Mouse (Mus musculus) neural tube, embryonic 11.5 days (tissue): ENCODE results near the gene Cavin3. TPM values are rescaled to one million over a fixed set of nuclear protein-coding genes. Genes with fewer than 3 reads are reported as not detected.

ENCODE experiments used
- ATAC-seq: fragments of 200-750 bp; cut with Nextera tagmentation; 2 replicates; pipeline ENCODE4 v1.8.0; 2017; ENCODE audit warnings: moderate number of reproducible peaks, mild to moderate bottlenecking, moderate TSS enrichment, moderate library complexity; ENCODE audit not compliant: insufficient read depth, low FRiP score, low TSS enrichment
- DNase-seq: peaks from one replicate; pipeline ENCODE4 v3.0.0-alpha.2; 2015; ENCODE audit warnings: low spot score
- H3K27ac ChIP-seq: fragments of 300-500 bp; sonication (generic); 2 replicates; pipeline ENCODE4 v1.5.1; 2014; ENCODE audit warnings: low read depth, mild to moderate bottlenecking, low read length
- H3K27me3 ChIP-seq: fragments of 300-500 bp; sonication (generic); 2 replicates; pipeline ENCODE4 v1.6.1; 2014; ENCODE audit warnings: mild to moderate bottlenecking, low read length, mixed read lengths; ENCODE audit not compliant: control insufficient read depth, insufficient read depth
- H3K36me3 ChIP-seq: fragments of 300-500 bp; sonication (generic); 2 replicates; pipeline ENCODE4 v1.6.1; 2014; ENCODE audit warnings: mild to moderate bottlenecking, low read length, moderate library complexity, mixed read lengths; ENCODE audit not compliant: control insufficient read depth, insufficient read depth
- H3K4me1 ChIP-seq: fragments of 300-500 bp; sonication (generic); 2 replicates; pipeline ENCODE4 v1.6.1; 2014; ENCODE audit warnings: low read length, mixed read lengths; ENCODE audit not compliant: control insufficient read depth, insufficient read depth
- H3K4me2 ChIP-seq: fragments of 300-500 bp; sonication (generic); 2 replicates; pipeline ENCODE4 v1.6.1; 2014; ENCODE audit warnings: low read depth, mild to moderate bottlenecking, moderate library complexity
- H3K4me3 ChIP-seq: fragments of 300-500 bp; sonication (generic); 2 replicates; pipeline ENCODE4 v1.5.1; 2014; ENCODE audit warnings: low read depth, low read length
- H3K9ac ChIP-seq: fragments of 300-500 bp; sonication (generic); 2 replicates; pipeline ENCODE4 v1.6.1; 2014; ENCODE audit warnings: mild to moderate bottlenecking, low read length
- H3K9me3 ChIP-seq: fragments of 300-500 bp; sonication (generic); 2 replicates; pipeline ENCODE4 v1.6.1; 2016; ENCODE audit warnings: low read length; ENCODE audit not compliant: control insufficient read depth
- WGBS: fragments of 180-500 bp; shearing (Covaris S2); extraction: QIAGEN DNeasy Blood & Tissue Kit; methylation state at CpG from one replicate; pipeline ENCODE4 v1.1.7; 2014; 5-methylcytosine and 5-hydroxymethylcytosine counted together
- polyA plus RNA-seq: library from polyadenylated mRNA; unstranded; fragments of >200 nt; fragmentation: Nextera tagmentation; extraction: Ambion mirVana; gene quantifications from 2 replicates; pipeline ENCODE4 v1.2.1, GENCODE M21; 2014

Cavin3 gene
- polyA plus RNA-seq = 22.8 and 23.0 TPM in 2 replicates

DNA sequence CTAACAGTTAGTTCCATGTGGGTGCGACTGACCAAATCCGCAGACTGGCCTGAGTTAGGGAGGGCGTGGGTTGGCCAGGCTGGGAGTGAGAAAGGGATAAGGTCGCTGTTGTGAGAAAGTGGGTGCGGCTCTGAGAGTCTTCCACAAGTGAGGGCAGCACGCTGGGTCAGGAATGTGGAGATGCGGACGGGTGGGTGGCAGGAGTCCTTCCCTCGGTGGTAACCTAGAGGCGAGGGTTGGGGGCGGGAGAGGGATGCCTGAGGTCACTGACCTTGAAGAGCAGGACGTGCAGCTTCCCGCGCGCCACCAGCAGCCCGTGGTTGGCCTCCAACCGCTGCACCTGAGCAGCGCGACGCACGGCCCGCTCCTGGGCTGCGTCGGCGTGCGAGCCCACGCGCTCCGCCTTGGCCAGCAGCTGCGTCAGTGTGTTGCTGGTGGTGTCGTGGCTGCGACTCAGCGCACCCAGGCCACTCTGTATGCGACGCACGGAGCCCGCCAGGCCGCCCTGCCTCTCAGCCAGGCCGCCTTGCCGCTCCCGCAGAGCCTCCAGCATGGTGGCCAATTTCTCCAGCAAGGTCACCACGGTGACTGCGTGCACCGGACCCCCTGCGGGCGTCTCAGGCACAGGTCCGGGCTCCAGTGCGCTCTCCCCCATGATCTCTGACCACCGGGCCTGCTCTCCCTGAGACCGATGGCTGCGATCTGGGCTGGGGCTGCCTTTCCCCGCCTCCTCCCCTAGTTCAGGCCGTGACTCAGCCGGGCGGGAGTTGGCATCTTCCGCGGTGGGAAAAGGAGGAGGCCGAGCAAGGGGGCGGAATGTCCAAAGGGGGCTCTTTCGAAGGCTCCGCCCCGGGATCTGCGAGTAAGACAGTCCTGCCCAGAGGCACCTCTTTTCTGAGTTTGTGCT is at the start of gene Cavin3:
TSS of gene Cavin3 (minus strand) at position 796 of the 907 bp plus-strand sequence.
- H3K36me3 ChIP-seq = no peaks in the 10 kb centered on the region
- DNase-seq (peak; percentile 80), ATAC-seq (peak; percentile 87)
- no peak within 1 kb of the TSS for H3K27ac ChIP-seq
- peaks cover 2% of the 10 kb centered on the region; the same call in 1 of the 2 replicates for H3K4me1 ChIP-seq
- no peaks in the 10 kb centered on the region for H3K27me3 ChIP-seq
- 3% methylated on average over 60 of the region's 63 CpGs for WGBS
- H3K4me2 ChIP-seq = peak within 1 kb of the TSS; percentile 84
- no peaks in the 10 kb centered on the region for H3K9me3 ChIP-seq
- H3K9ac ChIP-seq = peak within 1 kb of the TSS; percentile 71
- peak within 1 kb of the TSS; percentile 43 for H3K4me3 ChIP-seq

DNA sequence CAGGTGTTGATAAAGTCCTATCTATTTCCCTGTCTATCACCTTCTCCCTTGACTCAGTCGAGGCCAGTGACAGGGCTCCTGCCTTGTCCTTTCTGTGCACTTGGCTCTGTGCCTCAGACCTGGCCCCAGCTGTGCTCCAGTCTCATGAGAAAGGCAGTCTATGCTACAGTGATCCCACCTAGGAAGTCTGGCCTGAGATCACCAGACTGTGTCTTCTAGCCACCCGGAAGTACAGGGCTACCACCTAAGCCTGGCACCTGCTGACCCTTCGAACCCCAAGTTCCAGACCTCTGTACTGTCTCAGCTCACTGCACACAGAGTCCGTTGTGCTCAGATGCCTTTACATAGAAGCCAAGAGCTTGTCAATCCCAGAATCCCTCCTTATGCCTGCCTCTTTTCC is 46.0 kb upstream of the Cavin3 start:
- 81% methylated on average over 4 of the region's 4 CpGs for WGBS
- no peaks in the 10 kb centered on the region for H3K4me1 ChIP-seq

GRCm38 (mm10) chr7:105527306-105527937 is 45.3 kb upstream of the Cavin3 start:
- no peak overlapping the region for H3K4me3 ChIP-seq
- no peaks in the 10 kb centered on the region for H3K27me3 ChIP-seq
- 52% methylated on average over 1 of the region's 1 CpGs for WGBS
- H3K36me3 ChIP-seq = no peaks in the 10 kb centered on the region
- H3K27ac ChIP-seq = no peak overlapping the region
- no peak overlapping the region for H3K9ac ChIP-seq
- peak; percentile 80 for ATAC-seq
- no peaks in the 10 kb centered on the region for H3K9me3 ChIP-seq
- DNase-seq = peak; percentile 21
- H3K4me1 ChIP-seq = no peaks in the 10 kb centered on the region
- no peak overlapping the region for H3K4me2 ChIP-seq

More for the DNA sequence above, 46.0 kb upstream of the Cavin3 start:
- no peaks in the 10 kb centered on the region for H3K36me3 ChIP-seq
- H3K9me3 ChIP-seq = no peaks in the 10 kb centered on the region
- H3K4me3 ChIP-seq = no peak overlapping the region
- ATAC-seq (no peak), DNase-seq (no peak)
- H3K27ac ChIP-seq = no peak overlapping the region
- no peak overlapping the region for H3K9ac ChIP-seq
- no peak overlapping the region for H3K4me2 ChIP-seq
- H3K27me3 ChIP-seq = no peaks in the 10 kb centered on the region

DNA sequence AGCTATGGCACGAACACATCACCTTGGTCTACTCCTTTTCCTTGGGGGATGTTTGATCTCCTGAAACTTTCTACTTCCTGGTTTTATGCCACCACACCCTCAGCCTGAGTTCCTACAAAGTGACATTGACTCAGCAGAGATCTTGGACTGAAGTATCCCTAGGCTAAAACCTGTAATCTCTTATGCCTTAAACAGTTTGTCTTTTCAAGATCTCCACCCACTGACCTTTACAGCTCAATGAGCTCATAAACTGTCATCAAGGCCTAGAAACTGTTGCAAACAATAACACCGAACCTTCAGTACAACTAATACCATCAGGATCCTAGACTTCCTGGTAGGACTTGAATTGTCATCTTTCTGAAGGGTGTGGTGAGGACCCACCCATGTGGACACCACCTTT is 42.1 kb upstream of the Cavin3 start:
- H3K36me3 ChIP-seq = no peaks in the 10 kb centered on the region
- no peaks in the 10 kb centered on the region for H3K27me3 ChIP-seq
- DNase-seq (no peak), ATAC-seq (no peak)
- no peak overlapping the region for H3K27ac ChIP-seq
- H3K9me3 ChIP-seq = no peaks in the 10 kb centered on the region
- H3K4me3 ChIP-seq = no peak overlapping the region
- no peak overlapping the region for H3K4me2 ChIP-seq
- H3K4me1 ChIP-seq = no peaks in the 10 kb centered on the region
- no peak overlapping the region for H3K9ac ChIP-seq
- WGBS = 82% methylated on average over 2 of the region's 2 CpGs

DNA sequence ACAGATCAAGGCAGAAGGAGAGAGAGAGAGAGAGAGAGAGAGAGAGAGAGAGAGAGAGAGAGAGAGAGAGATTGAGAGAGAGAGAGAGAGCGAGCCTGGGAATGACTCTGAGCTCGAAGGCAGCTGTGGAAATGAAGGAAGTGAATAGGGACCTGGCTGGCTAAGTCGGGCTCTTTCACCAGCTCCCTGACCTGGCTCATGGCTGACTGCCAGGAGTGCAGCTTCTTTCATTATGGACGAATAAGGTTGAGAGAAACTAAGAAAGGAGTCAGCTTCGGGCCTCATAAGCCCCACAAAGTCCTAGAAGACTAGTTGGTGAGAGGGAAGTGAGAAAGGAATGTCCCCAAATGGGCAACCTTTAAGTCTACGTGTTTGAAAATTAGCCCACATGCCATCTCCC is 38.1 kb upstream of the Cavin3 start:
- no peak for ATAC-seq
- H3K4me3 ChIP-seq = no peak overlapping the region
- H3K9me3 ChIP-seq = no peaks in the 10 kb centered on the region
- 52% methylated on average over 6 of the region's 6 CpGs for WGBS
- no peaks in the 10 kb centered on the region for H3K4me1 ChIP-seq
- no peak overlapping the region for H3K4me2 ChIP-seq
- no peak overlapping the region for H3K27ac ChIP-seq
- H3K36me3 ChIP-seq = no peaks in the 10 kb centered on the region
- no peak for DNase-seq
- H3K27me3 ChIP-seq = no peaks in the 10 kb centered on the region
- H3K9ac ChIP-seq = no peak overlapping the region

- H3K4me2 ChIP-seq = no peak overlapping the region
- no peak overlapping the region for H3K9ac ChIP-seq
- H3K9me3 ChIP-seq = no peaks in the 10 kb centered on the region
- H3K4me1 ChIP-seq = no peaks in the 10 kb centered on the region
- no peak for ATAC-seq
- H3K4me3 ChIP-seq = no peak overlapping the region
- WGBS = 85% methylated on average over 2 of the region's 2 CpGs
- no peaks in the 10 kb centered on the region for H3K36me3 ChIP-seq
- no peak overlapping the region for H3K27ac ChIP-seq
- H3K27me3 ChIP-seq = no peaks in the 10 kb centered on the region
- DNase-seq = no peak
Measured at GRCm38 (mm10) chr7:105519771-105520170, 37.7 kb upstream of the Cavin3 start.

GRCm38 (mm10) chr7:105519336-105519735 is 37.2 kb upstream of the Cavin3 start:
- Histone ChIP-seq H3K4me3 (no peak overlapping the region), H3K9ac (no peak overlapping the region), H3K36me3 (no peaks in the 10 kb centered on the region), H3K4me1 (no peaks in the 10 kb centered on the region), H3K9me3 (no peaks in the 10 kb centered on the region), H3K27ac (no peak overlapping the region), H3K27me3 (no peaks in the 10 kb centered on the region), H3K4me2 (no peak overlapping the region)
- DNase-seq (no peak), ATAC-seq (no peak)
- WGBS = 69% methylated on average over 11 of the region's 11 CpGs

DNA sequence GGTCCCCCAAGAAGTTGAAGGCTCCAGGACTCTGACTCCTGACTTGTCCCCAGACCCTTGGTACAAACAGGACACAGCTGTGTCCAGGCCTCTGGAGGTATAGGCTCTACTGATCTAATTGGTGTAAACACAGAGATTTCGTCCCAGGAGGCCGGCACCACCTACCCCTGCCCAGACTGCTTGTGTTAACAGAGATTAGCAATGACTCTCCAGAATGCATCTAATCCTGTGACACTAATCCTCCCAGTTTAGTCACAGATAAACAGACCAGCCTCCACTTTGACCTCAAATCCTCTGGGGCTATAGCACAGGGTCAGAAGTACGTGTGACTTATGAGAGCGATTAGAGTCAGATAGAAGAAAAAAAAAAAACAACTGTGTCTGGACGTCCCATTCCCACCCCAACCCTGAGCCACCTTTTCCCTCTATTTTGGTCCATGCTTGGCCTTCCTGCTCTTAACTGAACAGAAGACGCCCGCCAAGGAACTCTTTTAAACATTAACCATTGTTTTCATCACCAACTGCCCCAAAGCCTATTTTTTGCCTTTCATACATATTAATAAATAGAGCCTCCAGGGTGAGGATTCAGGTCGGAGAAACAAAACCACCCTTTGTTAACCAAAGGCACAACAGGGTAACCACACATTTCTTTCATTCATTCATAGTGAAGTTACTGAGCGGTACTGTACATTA is 34.7 kb upstream of the Cavin3 start:
- ATAC-seq (no peak), DNase-seq (no peak)
- 60% methylated on average over 9 of the region's 9 CpGs for WGBS

More for the DNA sequence above, 34.7 kb upstream of the Cavin3 start:
- Histone ChIP-seq H3K27ac (no peak overlapping the region), H3K4me2 (no peak overlapping the region), H3K36me3 (no peaks in the 10 kb centered on the region), H3K9me3 (no peaks in the 10 kb centered on the region), H3K4me3 (no peak overlapping the region), H3K4me1 (no peaks in the 10 kb centered on the region), H3K9ac (no peak overlapping the region), H3K27me3 (no peaks in the 10 kb centered on the region)
